ENCODE assay signal across 25 mouse cellular contexts in genomic region chr4:151823963-151824362, GRCm38 (mm10). TPM values are rescaled to one million over a fixed set of nuclear protein-coding genes. Genes with fewer than 3 reads are reported as not detected.
DNase-seq lines count a peak whose midpoint lies in the region; ATAC-seq and TF ChIP-seq lines count a peak whose summit lies in the region.
"Had no signal": no experiment of that assay in that cellular context is flagged by ENCODE, and none has a peak within 500 bp of the region (broad histone marks: within the 10 kb centered on the region; RNA-seq: fewer than 3 reads in every experiment).

No protein-coding gene starts in this region.

- H3K27ac ChIP-seq in heart, adult 2 months, result no peak overlapping the region; the same call in 1 of the 2 replicates
- no peak overlapping the region for H3K27ac ChIP-seq in hindbrain, postnatal 0 days
- H3K27ac ChIP-seq: embryonic facial prominence, embryonic 15.5 days; heart, embryonic 13.5 days; hindbrain, embryonic 14.5 days; kidney, postnatal 0 days; limb, embryonic 12.5 days; neural tube, embryonic 13.5 days; stomach, postnatal 0 days had no signal

- no peak overlapping the region for H3ac ChIP-seq in myocyte (ENCODE audit: control insufficient read depth, insufficient read length)

- peaks cover 3% of the 10 kb centered on the region for H3K79me2 ChIP-seq in heart, adult 2 months (replicated peaks; ENCODE audit: control insufficient read depth, insufficient read depth, low read length)
- no peaks in the 10 kb centered on the region for H3K79me2 ChIP-seq in myocyte (ENCODE audit: control insufficient read depth, insufficient read depth)

- H3K36me3 ChIP-seq in heart, adult 2 months (ENCODE audit: control insufficient read depth, insufficient read depth, low read length), result peaks cover 5% of the 10 kb centered on the region
- no peaks in the 10 kb centered on the region for H3K36me3 ChIP-seq in myocyte (ENCODE audit: control insufficient read depth, insufficient read depth)
- H3K36me3 ChIP-seq in hindbrain, postnatal 0 days (ENCODE audit: insufficient read depth, low read length), result no peaks in the 10 kb centered on the region
- H3K36me3 ChIP-seq: limb, embryonic 12.5 days had no signal

- DNase-seq in frontal cortex, adult 2 months (ENCODE audit: extremely low spot score in 1 of 2, low spot score in 1 of 2), result no peak
- peak; percentile 10 to 39 for DNase-seq in heart, adult 9 months (ENCODE audit: low spot score in 2 of 2)
- no peak for DNase-seq in heart, adult 2 months
- DNase-seq in lung, postnatal 36 days, result peak; percentile 13
- DNase-seq in lung, postnatal 25 days (ENCODE audit: low spot score), result no peak
- no peak for DNase-seq in hindbrain, postnatal 0 days (ENCODE audit: low spot score)
- DNase-seq: adrenal gland, postnatal 10 days; cerebellum, adult 9-10 months; heart, postnatal 4 days; kidney, adult 2 months; layer of hippocampus, adult 9-11 months; lung, adult 18-20 months; lung, postnatal 4 days; midbrain, embryonic 14.5 days had no signal

- TF ChIP-seq POLR2A in heart, adult 2 months (IDR thresholded peaks at IDR 0.05; ENCODE audit: insufficient read depth, low read depth, low read length), result no peak
- no peak for TF ChIP-seq POLR2A in myocyte (IDR thresholded peaks at IDR 0.05; ENCODE audit: insufficient read length, low read depth)

- H3K9ac ChIP-seq in heart, adult 2 months (ENCODE audit: low read depth, low read length), result no peak overlapping the region; the same call in 1 of the 2 replicates
- no peak overlapping the region for H3K9ac ChIP-seq in hindbrain, postnatal 0 days (replicated peaks; ENCODE audit: low read length)
- H3K9ac ChIP-seq: embryonic facial prominence, embryonic 15.5 days; heart, embryonic 13.5 days; hindbrain, embryonic 14.5 days; limb, embryonic 12.5 days; neural tube, embryonic 13.5 days had no signal

- intact Hi-C loops in heart, adult 2 months (cut with DNase I), result no loop called here

- H3K27me3 ChIP-seq in heart, adult 2 months (ENCODE audit: control insufficient read depth, insufficient read depth, low read length), result no peaks in the 10 kb centered on the region
- H3K27me3 ChIP-seq in myocyte (ENCODE audit: control insufficient read depth, insufficient read depth, insufficient read length), result no peaks in the 10 kb centered on the region
- H3K27me3 ChIP-seq in hindbrain, postnatal 0 days (ENCODE audit: insufficient read depth, low read length), result no peaks in the 10 kb centered on the region
- H3K27me3 ChIP-seq: embryonic facial prominence, embryonic 15.5 days; heart, embryonic 13.5 days; limb, embryonic 12.5 days; neural tube, embryonic 13.5 days had no signal

- H3K4me1 ChIP-seq in heart, adult 2 months (ENCODE audit: control insufficient read depth, insufficient read depth, low read length), result peaks cover 10% of the 10 kb centered on the region
- H3K4me1 ChIP-seq in hindbrain, postnatal 0 days (ENCODE audit: insufficient read depth, low read length), result peaks cover 2% of the 10 kb centered on the region; the same call in 1 of the 2 replicates
- H3K4me1 ChIP-seq: embryonic facial prominence, embryonic 15.5 days; limb, embryonic 12.5 days had no signal

- no peak for TF ChIP-seq EP300 in heart, adult 2 months (IDR thresholded peaks at IDR 0.05; ENCODE audit: insufficient read depth, low read depth, low read length)

- no peak overlapping the region for H3K4me3 ChIP-seq in heart, adult 2 months
- H3K4me3 ChIP-seq in myocyte, result no peak overlapping the region
- no peak overlapping the region for H3K4me3 ChIP-seq in hindbrain, postnatal 0 days (ENCODE audit: low read length)
- H3K4me3 ChIP-seq: embryonic facial prominence, embryonic 15.5 days; heart, embryonic 13.5 days; limb, embryonic 12.5 days; neural tube, embryonic 13.5 days had no signal

- no peak for TF ChIP-seq CTCF in heart, adult 2 months (IDR thresholded peaks at IDR 0.05)
- TF ChIP-seq CTCF in hindbrain, postnatal 0 days (IDR thresholded peaks at IDR 0.05; ENCODE audit: low read depth), result no peak

- no peak overlapping the region for H3K4me2 ChIP-seq in myocyte (ENCODE audit: low read depth)
- H3K4me2 ChIP-seq in hindbrain, postnatal 0 days (ENCODE audit: low read depth, low read length), result no peak overlapping the region
- H3K4me2 ChIP-seq: embryonic facial prominence, embryonic 15.5 days; heart, embryonic 13.5 days; hindbrain, embryonic 14.5 days; limb, embryonic 12.5 days; liver, embryonic 11.5 days; neural tube, embryonic 13.5 days had no signal

- no peaks in the 10 kb centered on the region for H3K9me3 ChIP-seq in hindbrain, postnatal 0 days (ENCODE audit: low read length)
- H3K9me3 ChIP-seq: embryonic facial prominence, embryonic 15.5 days; heart, embryonic 13.5 days; limb, embryonic 12.5 days; neural tube, embryonic 13.5 days had no signal

- peak; percentile 41 for ATAC-seq in frontal cortex, adult (ENCODE audit: low TSS enrichment)
- no peak for ATAC-seq in hindbrain, postnatal 0 days
- ATAC-seq: forebrain, embryonic 14.5 days had no signal

- 39% methylated on average over 3 of the region's 3 CpGs for WGBS in heart, adult 2 months
- 65% methylated on average over 3 of the region's 3 CpGs for WGBS in hindbrain, postnatal 0 days

TF ChIP-seq in myocyte, 11 proteins besides CTCF, POLR2A, EP300 and RAD21:
- TF ChIP-seq MYOG (IDR thresholded peaks at IDR 0.05; ENCODE audit: control insufficient read depth in 1 of 3, insufficient read depth in 1 of 3, insufficient read length in 2 of 3, low read depth in 2 of 3) (peak in 2 of 3 experiments; percentile 57 to 80), TCF3 (IDR thresholded peaks at IDR 0.05; ENCODE audit: insufficient read length, low read depth) (no peak), MYOD1 (IDR thresholded peaks at IDR 0.05; ENCODE audit: control insufficient read depth in 1 of 3, insufficient read length in 2 of 3, low read depth in 2 of 3) (peak; percentile 52 to 93 (median 71))

RNA-seq across cellular contexts. Expression of gene Camta1, which starts 37.7 kb away (rescaled TPM):
- polyA plus RNA-seq in frontal cortex, adult 2 months (2012; rRNA removed), result 124 and 125 TPM in 2 replicates
- total RNA-seq in heart, adult 2 months (2021), result 100 to 1,000 TPM; 208 to 234 TPM
- 39.4 and 75.3 TPM in 2 replicates for polyA plus RNA-seq in heart, adult 2 months (2012; rRNA removed)
- polyA plus RNA-seq in myocyte (2012; fragmentation: generic; extraction: Trizol), result 40.6 TPM
- total RNA-seq in hindbrain, postnatal 0 days (2014; rRNA removed), result 127 and 179 TPM in 2 replicates
- polyA plus RNA-seq in hindbrain, postnatal 0 days (2015; fragmentation: Nextera tagmentation; extraction: Ambion mirVana), result 133 and 145 TPM in 2 replicates

Comparison
In these comparisons a context has a peak if more than half of its experiments do, and no peak if none do; other contexts are left out.
1. DNase-seq: peak in heart, adult 9 months (2 of 2) and lung, postnatal 36 days (single experiment); none in frontal cortex, adult 2 months (0 of 2), heart, adult 2 months (0 of 2), lung, postnatal 25 days (single experiment) and hindbrain, postnatal 0 days (single experiment).